Mouse (Mus musculus) liver, embryonic 12.5 days (tissue): ENCODE data around the gene Pcdh7. TPM values are rescaled to one million over a fixed set of nuclear protein-coding genes. Genes with fewer than 3 reads are reported as not detected.

Source experiments
- ATAC-seq: fragments of 200-750 bp; cut with Nextera tagmentation; 2 replicates; pipeline ENCODE4 v1.8.0; 2017; ENCODE audit warnings: moderate number of reproducible peaks, mild to moderate bottlenecking, moderate library complexity
- H3K27ac ChIP-seq: fragments of 300-500 bp; sonication (generic); 2 replicates; pipeline ENCODE4 v1.5.1; 2016; ENCODE audit warnings: mild to moderate bottlenecking
- H3K27me3 ChIP-seq: fragments of 300-500 bp; sonication (generic); replicated peaks from 2 replicates; pipeline ENCODE4 v1.6.1; 2016; ENCODE audit warnings: mild to moderate bottlenecking, moderate library complexity
- H3K36me3 ChIP-seq: fragments of 300-500 bp; sonication (generic); 2 replicates; pipeline ENCODE4 v1.6.1; 2016; ENCODE audit warnings: mild to moderate bottlenecking, moderate library complexity
- H3K4me1 ChIP-seq: fragments of 300-500 bp; sonication (generic); 2 replicates; pipeline ENCODE4 v1.6.1; 2016
- H3K4me2 ChIP-seq: fragments of 300-500 bp; sonication (generic); 2 replicates; pipeline ENCODE4 v1.6.1; 2016; ENCODE audit warnings: mild to moderate bottlenecking, moderate library complexity
- H3K4me3 ChIP-seq: fragments of 300-500 bp; sonication (generic); 2 replicates; pipeline ENCODE4 v1.5.1; 2016; ENCODE audit warnings: mild to moderate bottlenecking, moderate library complexity
- H3K9ac ChIP-seq: fragments of 300-500 bp; sonication (generic); 2 replicates; pipeline ENCODE4 v1.6.1; 2016; ENCODE audit warnings: mild to moderate bottlenecking, moderate library complexity
- H3K9me3 ChIP-seq: fragments of 300-500 bp; sonication (generic); replicated peaks from 2 replicates; pipeline ENCODE4 v1.6.1; 2016; ENCODE audit warnings: mild to moderate bottlenecking, moderate library complexity
- WGBS: fragments of 180-500 bp; shearing (Covaris S2); methylation state at CpG from one replicate; pipeline ENCODE4 v1.1.7; 2016; ENCODE audit not compliant: insufficient replicate concordance; 5-methylcytosine and 5-hydroxymethylcytosine counted together
- polyA plus RNA-seq: library from polyadenylated mRNA; unstranded; fragments of >200 nt; fragmentation: Nextera tagmentation; extraction: Ambion mirVana; gene quantifications from 2 replicates; pipeline ENCODE4 v1.2.1, GENCODE M21; 2016

Pcdh7 gene
- polyA plus RNA-seq, 1 experiment from 2014 or later: 2.4 TPM

- Histone ChIP-seq H3K27me3 (no peaks in the 10 kb centered on the region), H3K4me2 (no peak overlapping the region), H3K27ac (no peak overlapping the region), H3K9ac (no peak overlapping the region), H3K9me3 (no peaks in the 10 kb centered on the region), H3K4me1 (no peaks in the 10 kb centered on the region), H3K36me3 (no peaks in the 10 kb centered on the region), H3K4me3 (no peak overlapping the region)
- no peak for ATAC-seq
- WGBS: 65% methylated on average over 3 of the region's 3 CpGs
These were observed 227.7 kb downstream of the Pcdh7 start for GRCm38 (mm10) chr5:57945419-57945818.

- Histone ChIP-seq H3K27ac (no peak overlapping the region), H3K9me3 (no peaks in the 10 kb centered on the region), H3K4me3 (no peak overlapping the region), H3K4me2 (no peak overlapping the region), H3K36me3 (no peaks in the 10 kb centered on the region), H3K9ac (no peak overlapping the region), H3K27me3 (no peaks in the 10 kb centered on the region), H3K4me1 (no peaks in the 10 kb centered on the region; the same call in 1 of the 2 replicates)
- ATAC-seq: peak; percentile 54; the same call in 1 of the 2 replicates
- WGBS: 7% methylated on average over 1 of the region's 1 CpGs
These were observed 241.6 kb downstream of the Pcdh7 start for GRCm38 (mm10) chr5:57959317-57959716.

GRCm38 (mm10) chr5:57963792-57964191 is 246.0 kb downstream of the Pcdh7 start:
- H3K4me3 ChIP-seq: no peak overlapping the region
- H3K36me3 ChIP-seq: no peaks in the 10 kb centered on the region
- 53% methylated on average over 4 of the region's 4 CpGs for WGBS

GRCm38 (mm10) chr5:57964201-57964600 is 246.4 kb downstream of the Pcdh7 start:
- H3K4me1 ChIP-seq: no peaks in the 10 kb centered on the region; the same call in 1 of the 2 replicates
- no peak overlapping the region for H3K4me2 ChIP-seq
- no peak for ATAC-seq
- 64% methylated on average over 4 of the region's 4 CpGs for WGBS
- H3K27me3 ChIP-seq: no peaks in the 10 kb centered on the region
- H3K4me3 ChIP-seq: no peak overlapping the region
- no peak overlapping the region for H3K9ac ChIP-seq
- H3K27ac ChIP-seq: no peak overlapping the region
- H3K9me3 ChIP-seq: no peaks in the 10 kb centered on the region
- H3K36me3 ChIP-seq: no peaks in the 10 kb centered on the region

More at GRCm38 (mm10) chr5:57963792-57964191, 246.0 kb downstream of the Pcdh7 start:
- ATAC-seq: no peak
- H3K4me2 ChIP-seq: no peak overlapping the region
- no peak overlapping the region for H3K9ac ChIP-seq
- H3K4me1 ChIP-seq: no peaks in the 10 kb centered on the region; the same call in 1 of the 2 replicates
- no peaks in the 10 kb centered on the region for H3K27me3 ChIP-seq
- no peak overlapping the region for H3K27ac ChIP-seq
- no peaks in the 10 kb centered on the region for H3K9me3 ChIP-seq

GRCm38 (mm10) chr5:57993584-57993983 is 275.8 kb downstream of the Pcdh7 start:
- WGBS: 62% methylated on average over 2 of the region's 2 CpGs
- ATAC-seq: no peak
- H3K27ac ChIP-seq: no peak overlapping the region
- no peaks in the 10 kb centered on the region for H3K36me3 ChIP-seq
- H3K4me1 ChIP-seq: no peaks in the 10 kb centered on the region
- no peaks in the 10 kb centered on the region for H3K9me3 ChIP-seq
- no peak overlapping the region for H3K9ac ChIP-seq
- no peak overlapping the region for H3K4me2 ChIP-seq
- H3K4me3 ChIP-seq: no peak overlapping the region
- no peaks in the 10 kb centered on the region for H3K27me3 ChIP-seq

DNA sequence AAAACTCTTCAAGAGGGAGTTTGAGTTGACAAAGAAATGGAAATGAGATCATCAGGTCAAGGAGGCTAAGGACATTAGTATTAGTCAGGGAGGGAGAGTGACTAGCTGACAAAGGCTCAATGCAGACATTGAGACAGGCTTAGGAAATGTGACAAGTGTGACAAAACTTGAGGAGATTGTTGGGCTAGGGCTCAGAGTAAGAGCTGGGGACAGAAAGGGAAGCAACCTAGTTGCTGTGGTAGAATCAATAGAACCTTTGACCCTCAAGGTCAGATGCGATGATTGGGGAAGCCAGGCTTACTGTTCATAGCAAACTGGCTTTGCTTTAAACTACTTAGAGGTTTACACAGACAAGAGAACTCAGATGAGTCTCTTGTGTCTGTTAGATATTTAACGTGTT is 303.6 kb downstream of the Pcdh7 start:
- WGBS: 63% methylated on average over 2 of the region's 2 CpGs
- no peaks in the 10 kb centered on the region for H3K27me3 ChIP-seq
- no peak for ATAC-seq
- H3K4me1 ChIP-seq: no peaks in the 10 kb centered on the region
- H3K4me3 ChIP-seq: no peak overlapping the region
- H3K27ac ChIP-seq: no peak overlapping the region
- no peaks in the 10 kb centered on the region for H3K36me3 ChIP-seq
- no peak overlapping the region for H3K9ac ChIP-seq
- H3K9me3 ChIP-seq: no peaks in the 10 kb centered on the region
- no peak overlapping the region for H3K4me2 ChIP-seq

- Histone ChIP-seq H3K4me1 (no peaks in the 10 kb centered on the region), H3K4me2 (no peak overlapping the region), H3K9me3 (no peaks in the 10 kb centered on the region), H3K36me3 (no peaks in the 10 kb centered on the region), H3K27ac (no peak overlapping the region), H3K27me3 (no peaks in the 10 kb centered on the region), H3K9ac (no peak overlapping the region), H3K4me3 (no peak overlapping the region)
- 69% methylated on average over 7 of the region's 7 CpGs for WGBS
- no peak for ATAC-seq
These were observed 307.4 kb downstream of the Pcdh7 start for GRCm38 (mm10) chr5:58025123-58025522.

DNA sequence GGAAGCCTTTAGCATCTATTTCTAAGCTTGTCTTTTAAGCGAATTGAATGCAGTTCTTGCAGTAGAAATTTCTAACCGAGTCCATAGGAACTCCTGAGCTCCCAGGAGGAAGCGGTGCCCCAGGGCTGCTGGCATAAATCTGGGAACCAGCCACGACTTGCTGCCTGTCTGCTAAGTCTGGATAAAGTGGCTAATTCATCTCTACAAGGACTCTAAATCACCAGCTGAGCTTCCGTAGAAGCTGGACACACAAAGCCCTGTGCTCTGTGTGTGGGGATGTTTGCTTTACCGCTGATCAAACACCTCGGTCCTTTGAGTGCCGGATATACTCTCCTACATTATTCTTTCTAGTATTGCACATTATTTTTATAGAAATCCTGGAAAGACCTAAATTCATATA is 308.0 kb downstream of the Pcdh7 start:
- Histone ChIP-seq H3K9ac (no peak overlapping the region), H3K27me3 (no peaks in the 10 kb centered on the region), H3K27ac (no peak overlapping the region), H3K9me3 (no peaks in the 10 kb centered on the region), H3K4me2 (no peak overlapping the region), H3K4me1 (no peaks in the 10 kb centered on the region), H3K36me3 (no peaks in the 10 kb centered on the region), H3K4me3 (no peak overlapping the region)
- WGBS: 61% methylated on average over 8 of the region's 8 CpGs
- no peak for ATAC-seq

- Histone ChIP-seq H3K9ac (no peak overlapping the region), H3K4me2 (no peak overlapping the region), H3K36me3 (no peaks in the 10 kb centered on the region), H3K27me3 (no peaks in the 10 kb centered on the region), H3K4me3 (no peak overlapping the region), H3K27ac (no peak overlapping the region), H3K4me1 (no peaks in the 10 kb centered on the region), H3K9me3 (no peaks in the 10 kb centered on the region)
- WGBS: 66% methylated on average over 3 of the region's 3 CpGs
- no peak for ATAC-seq
These were observed 322.1 kb downstream of the Pcdh7 start for GRCm38 (mm10) chr5:58039875-58040274.

- Histone ChIP-seq H3K4me3 (no peak overlapping the region), H3K4me2 (no peak overlapping the region), H3K9me3 (no peaks in the 10 kb centered on the region), H3K9ac (no peak overlapping the region), H3K27ac (no peak overlapping the region), H3K27me3 (no peaks in the 10 kb centered on the region), H3K36me3 (no peaks in the 10 kb centered on the region), H3K4me1 (no peaks in the 10 kb centered on the region)
- no peak for ATAC-seq
- 64% methylated on average over 4 of the region's 4 CpGs for WGBS
These were observed 326.4 kb downstream of the Pcdh7 start for GRCm38 (mm10) chr5:58044216-58044615.

DNA sequence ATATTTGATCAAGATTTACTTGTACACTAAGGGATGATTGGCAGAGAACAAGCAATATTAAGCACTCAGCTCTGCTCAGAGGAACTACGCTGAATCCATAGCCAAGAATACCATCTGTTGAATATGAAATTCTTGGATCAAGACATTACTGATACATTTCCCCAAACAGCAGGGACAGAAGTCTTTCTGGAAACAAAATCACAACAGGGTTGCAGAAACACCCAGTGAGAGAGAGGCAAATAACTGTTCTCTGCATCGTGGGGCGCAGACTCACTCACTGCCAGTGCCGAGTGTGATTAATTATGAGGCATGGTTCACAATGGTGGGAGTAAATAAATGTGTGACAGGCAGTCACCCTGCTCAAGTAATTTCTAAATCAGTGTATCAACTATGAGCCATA is 363.3 kb downstream of the Pcdh7 start:
- Histone ChIP-seq H3K4me1 (no peaks in the 10 kb centered on the region), H3K9ac (no peak overlapping the region), H3K36me3 (no peaks in the 10 kb centered on the region), H3K9me3 (no peaks in the 10 kb centered on the region), H3K27me3 (no peaks in the 10 kb centered on the region), H3K4me3 (no peak overlapping the region), H3K27ac (no peak overlapping the region), H3K4me2 (no peak overlapping the region)
- 83% methylated on average over 4 of the region's 4 CpGs for WGBS
- no peak for ATAC-seq

DNA sequence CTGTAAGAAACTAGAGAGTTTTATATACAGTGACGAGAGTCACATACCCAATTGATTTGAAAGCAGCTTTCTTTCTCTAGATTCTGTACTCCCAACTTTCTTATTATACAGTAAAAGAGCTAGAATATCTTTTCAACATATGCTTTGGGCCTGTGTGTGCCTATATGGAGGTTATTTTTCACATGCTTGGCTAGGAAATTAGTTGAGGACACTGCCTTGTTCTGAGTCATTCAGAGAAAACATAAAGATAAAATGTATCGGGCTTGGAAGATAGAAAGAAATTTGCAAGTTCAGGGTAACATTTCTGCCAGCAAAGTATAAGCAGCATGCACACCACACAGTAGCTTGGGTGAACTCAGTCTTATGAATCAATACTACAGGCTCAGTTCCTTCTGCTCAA is 364.5 kb downstream of the Pcdh7 start:
- H3K4me2 ChIP-seq: no peak overlapping the region
- no peaks in the 10 kb centered on the region for H3K36me3 ChIP-seq
- H3K4me1 ChIP-seq: no peaks in the 10 kb centered on the region
- H3K9me3 ChIP-seq: no peaks in the 10 kb centered on the region
- H3K9ac ChIP-seq: no peak overlapping the region
- no peaks in the 10 kb centered on the region for H3K27me3 ChIP-seq
- H3K27ac ChIP-seq: no peak overlapping the region
- WGBS: 69% methylated on average over 2 of the region's 2 CpGs
- ATAC-seq: no peak
- H3K4me3 ChIP-seq: no peak overlapping the region

GRCm38 (mm10) chr5:58083056-58083455 is 365.3 kb downstream of the Pcdh7 start:
- WGBS: 63% methylated on average over 3 of the region's 3 CpGs
- Histone ChIP-seq H3K4me3 (no peak overlapping the region), H3K4me1 (no peaks in the 10 kb centered on the region), H3K9ac (no peak overlapping the region), H3K9me3 (no peaks in the 10 kb centered on the region), H3K4me2 (no peak overlapping the region), H3K36me3 (no peaks in the 10 kb centered on the region), H3K27me3 (no peaks in the 10 kb centered on the region), H3K27ac (no peak overlapping the region)
- ATAC-seq: no peak
